Mouse (Mus musculus) thymus, adult 2 months (tissue): ENCODE measurements at regions not wholly inside any gene's neighbourhood (a gene's known extent, or its start where the extent isn't known, plus 50 kb on each side); places are given as distances from the start of the nearest gene placed in this dataset.

Experiments used
- CTCF ChIP-seq: fragments of 200-500 bp; IDR thresholded peaks from 2 replicates; pipeline ENCODE4 v1.5.1; 2012; ENCODE audit warnings: mild to moderate bottlenecking, control low read depth, low read length, moderate library complexity, borderline replicate concordance; ENCODE audit not compliant: control insufficient read depth, poor library complexity, insufficient read depth; ENCODE audit errors: extremely low read depth
- POLR2A ChIP-seq: fragments of 200-500 bp; IDR thresholded peaks from 2 replicates; pipeline ENCODE4 v1.6.1; 2012; ENCODE audit warnings: mild to moderate bottlenecking, low read length, control low read depth, moderate library complexity; ENCODE audit not compliant: control insufficient read depth, poor library complexity, insufficient read depth; ENCODE audit errors: extremely low read depth

GRCm38 (mm10) chr11:32903389-32903788 lies 79.0 kb upstream of the Smim23 start:
- TF ChIP-seq CTCF: no peak
- TF ChIP-seq POLR2A: no peak
